Mouse (Mus musculus) CD4-positive, CD25-positive, alpha-beta regulatory T cell, adult 2 months (primary cell): Measurements from ENCODE around the gene Trap1.
"Not testable (repeated sequence)": the region's sequence is repeated elsewhere in the genome, so short reads cannot be mapped to it uniquely, and the experiment has no call there.

Experiments used
- DNase-seq: peaks from one replicate; pipeline ENCODE4 v3.0.0-alpha.2; 2012; ENCODE audit warnings: low read depth, low spot score

Trap1 gene

GRCm38 (mm10) chr16:4077384-4078061, at the start of gene Trap1:
Trap1 (minus strand) TSS chr16:4077827.
- DNase-seq, result peak; percentile 96

GRCm38 (mm10) chr16:4117072-4117471, 39.4 kb upstream of the Trap1 start:
- DNase-seq, result no peak

- DNase-seq, result no peak
These were observed 22.7 kb upstream of the Trap1 start for GRCm38 (mm10) chr16:4100374-4100773.

GRCm38 (mm10) chr16:4097521-4097920, 19.9 kb upstream of the Trap1 start:
- no peak for DNase-seq

GRCm38 (mm10) chr16:4096898-4097297, 19.3 kb upstream of the Trap1 start:
- DNase-seq, result no peak

GRCm38 (mm10) chr16:4096141-4096540, 18.5 kb upstream of the Trap1 start:
- no peak for DNase-seq

- DNase-seq, result no peak
These were observed 9.7 kb upstream of the Trap1 start for GRCm38 (mm10) chr16:4087214-4087913.

GRCm38 (mm10) chr16:4085851-4086387, 8.3 kb upstream of the Trap1 start:
- DNase-seq, result no peak

- DNase-seq, result no peak
These were observed 7.4 kb upstream of the Trap1 start for GRCm38 (mm10) chr16:4085051-4085450.

GRCm38 (mm10) chr16:4080419-4080818, 2.8 kb upstream of the Trap1 start:
- not testable (repeated sequence) for DNase-seq

- no peak for DNase-seq
These were observed 2.0 kb upstream of the Trap1 start for GRCm38 (mm10) chr16:4079656-4080055.

GRCm38 (mm10) chr16:4078302-4078701, 675 bp upstream of the Trap1 start:
- peak; percentile 5 for DNase-seq

GRCm38 (mm10) chr16:4074836-4075235, 2.8 kb downstream of the Trap1 start:
- peak; percentile 18 for DNase-seq

GRCm38 (mm10) chr16:4074297-4074696, 3.3 kb downstream of the Trap1 start:
- no peak for DNase-seq

- peak; percentile 71 for DNase-seq
These were observed 9.0 kb downstream of the Trap1 start for GRCm38 (mm10) chr16:4068588-4068987.

GRCm38 (mm10) chr16:4064945-4065344, 12.7 kb downstream of the Trap1 start:
- no peak for DNase-seq

- DNase-seq, result no peak
These were observed 23.8 kb downstream of the Trap1 start for GRCm38 (mm10) chr16:4053811-4054210.

- DNase-seq, result no peak
These were observed 25.0 kb downstream of the Trap1 start for GRCm38 (mm10) chr16:4052601-4053000.

- no peak for DNase-seq
These were observed 32.1 kb downstream of the Trap1 start for GRCm38 (mm10) chr16:4045524-4045923.

GRCm38 (mm10) chr16:4044093-4044492, 33.5 kb downstream of the Trap1 start:
- DNase-seq, result no peak

GRCm38 (mm10) chr16:4041646-4042045, 36.0 kb downstream of the Trap1 start:
- DNase-seq, result no peak

- DNase-seq, result no peak
These were observed 37.4 kb downstream of the Trap1 start for GRCm38 (mm10) chr16:4040206-4040605.

- DNase-seq, result no peak
These were observed 39.9 kb downstream of the Trap1 start for GRCm38 (mm10) chr16:4037690-4038089.
